Mouse (Mus musculus): Measurements from ENCODE around the gene Plcd1. TPM values are rescaled to one million over a fixed set of nuclear protein-coding genes. Genes with fewer than 3 reads are reported as not detected.

The Plcd1 gene
- polyA plus RNA-seq, 1 experiment from 2014 or later = 22.1 TPM

GRCm38 (mm10) chr9:119025263-119025662, 68.0 kb downstream of the Plcd1 start:
- Histone ChIP-seq H3K27ac (ENCODE audit: low read depth) (no peak overlapping the region), H3K9ac (ENCODE audit: low read length) (no peak overlapping the region)
- WGBS = 66% methylated on average over 6 of the region's 6 CpGs

GRCm38 (mm10) chr9:119021731-119022130, 71.6 kb downstream of the Plcd1 start:
- H3K4me2 ChIP-seq (ENCODE audit: low read length) = no peak overlapping the region
- no peak for ATAC-seq (replicated peaks; ENCODE audit: low FRiP score, low TSS enrichment, low read depth)
- H3K27ac ChIP-seq (ENCODE audit: low read depth) = no peak overlapping the region
- no peaks in the 10 kb centered on the region for H3K27me3 ChIP-seq (replicated peaks; ENCODE audit: control insufficient read depth, insufficient read depth, low read length)
- 0 out of 2 replicates have a peak, but pooled peaks cover 10% of the 10 kb centered on the region for H3K4me1 ChIP-seq (replicated peaks; ENCODE audit: control insufficient read depth, insufficient read depth, low read length)
- peaks cover 17% of the 10 kb centered on the region for H3K36me3 ChIP-seq (ENCODE audit: control insufficient read depth, insufficient read depth, low read length)
- H3K4me3 ChIP-seq (ENCODE audit: low read depth, low read length) = no peak overlapping the region
- H3K9ac ChIP-seq (ENCODE audit: low read length) = no peak overlapping the region
- H3K9me3 ChIP-seq (ENCODE audit: control insufficient read depth, low read length) = no peaks in the 10 kb centered on the region
- DNase-seq (ENCODE audit: low spot score) = no peak
- WGBS = 67% methylated on average over 7 of the region's 7 CpGs

More at GRCm38 (mm10) chr9:119025263-119025662, 68.0 kb downstream of the Plcd1 start:
- Histone ChIP-seq H3K4me3 (ENCODE audit: low read depth, low read length) (no peak overlapping the region), H3K4me2 (ENCODE audit: low read length) (no peak overlapping the region), H3K4me1 (replicated peaks; ENCODE audit: control insufficient read depth, insufficient read depth, low read length) (0 out of 2 replicates have a peak, but pooled peaks cover 10% of the 10 kb centered on the region), H3K27me3 (replicated peaks; ENCODE audit: control insufficient read depth, insufficient read depth, low read length) (no peaks in the 10 kb centered on the region), H3K36me3 (ENCODE audit: control insufficient read depth, insufficient read depth, low read length) (peaks cover 7% of the 10 kb centered on the region), H3K9me3 (ENCODE audit: control insufficient read depth, low read length) (no peaks in the 10 kb centered on the region)
- ATAC-seq (replicated peaks; ENCODE audit: low FRiP score, low TSS enrichment, low read depth) (no peak), DNase-seq (ENCODE audit: low spot score) (no peak)

Small RNAs within 50 kb of the gene (microRNA-seq; reads per million reads assigned to microRNA genes)
- 18.2 reads per million, percentile 45 among the genes with 10 or more reads in this experiment for gene Mir26a-1

Other genes with a start within 250 kb of the Plcd1 start
- 21.3 and 22.1 TPM in 2 replicates for gene Ctdspl, start 167.0 kb downstream of the Plcd1 start, polyA plus RNA-seq (2014; fragmentation: Nextera tagmentation; extraction: Ambion mirVana)
- gene Vill, start 40.7 kb downstream of the Plcd1 start, polyA plus RNA-seq (2014; fragmentation: Nextera tagmentation; extraction: Ambion mirVana) = 26.2 and 27.4 TPM in 2 replicates
- 0.37 and 0.67 TPM in 2 replicates for gene Dlec1, start 9.0 kb upstream of the Plcd1 start, polyA plus RNA-seq (2014; fragmentation: Nextera tagmentation; extraction: Ambion mirVana)
- 2.1 and 2.5 TPM in 2 replicates for gene Acaa1b, start 63.6 kb upstream of the Plcd1 start, polyA plus RNA-seq (2014; fragmentation: Nextera tagmentation; extraction: Ambion mirVana)
- gene Gm47289, start 65.7 kb upstream of the Plcd1 start, polyA plus RNA-seq (2014; fragmentation: Nextera tagmentation; extraction: Ambion mirVana) = not detected in 2 replicates
- not detected in 2 replicates for gene Slc22a13, start 115.6 kb upstream of the Plcd1 start, polyA plus RNA-seq (2014; fragmentation: Nextera tagmentation; extraction: Ambion mirVana)
- 16.2 and 17.6 TPM in 2 replicates for gene Oxsr1, start 228.9 kb upstream of the Plcd1 start, polyA plus RNA-seq (2014; fragmentation: Nextera tagmentation; extraction: Ambion mirVana)
- gene Acaa1a, start 246.2 kb upstream of the Plcd1 start, polyA plus RNA-seq (2014; fragmentation: Nextera tagmentation; extraction: Ambion mirVana) = 87.7 and 89.4 TPM in 2 replicates
- 30.3 and 32.3 TPM in 2 replicates for gene Myd88, start 247.9 kb upstream of the Plcd1 start, polyA plus RNA-seq (2014; fragmentation: Nextera tagmentation; extraction: Ambion mirVana)

Data from intestine, embryonic 14.5 days (tissue).